Mouse (Mus musculus) limb, embryonic 14.5 days (tissue): ENCODE measurements at regions not wholly inside any gene's neighbourhood (a gene's known extent, or its start where the extent isn't known, plus 50 kb on each side); places are given as distances from the start of the nearest gene placed in this dataset.

Source experiments
- ATAC-seq: fragments of 200-750 bp; cut with Nextera tagmentation; 2 replicates; pipeline ENCODE4 v1.8.0; 2017; ENCODE audit warnings: low read depth, moderate number of reproducible peaks, moderate TSS enrichment; ENCODE audit not compliant: low FRiP score
- DNase-seq: peaks from one replicate; pipeline ENCODE4 v3.0.0-alpha.2; 2015; ENCODE audit warnings: low spot score
- H3K27ac ChIP-seq: fragments of 300-500 bp; sonication (generic); replicated peaks from 2 replicates; pipeline ENCODE4 v1.5.1; 2014; ENCODE audit warnings: low read depth, mild to moderate bottlenecking, low read length, moderate library complexity, mixed read lengths
- H3K27me3 ChIP-seq: fragments of 300-500 bp; sonication (generic); 2 replicates; pipeline ENCODE4 v1.6.1; 2014; ENCODE audit warnings: low read length, mixed read lengths; ENCODE audit not compliant: control insufficient read depth, insufficient read depth
- H3K36me3 ChIP-seq: fragments of 300-500 bp; sonication (generic); 2 replicates; pipeline ENCODE4 v1.6.1; 2014; ENCODE audit warnings: mild to moderate bottlenecking, low read length, moderate library complexity, mixed read lengths; ENCODE audit not compliant: control insufficient read depth, insufficient read depth
- H3K4me1 ChIP-seq: fragments of 300-500 bp; sonication (generic); 2 replicates; pipeline ENCODE4 v1.6.1; 2014; ENCODE audit warnings: antibody characterized with exemption, low read length, mixed read lengths; ENCODE audit not compliant: control insufficient read depth, insufficient read depth
- H3K4me2 ChIP-seq: fragments of 300-500 bp; sonication (generic); replicated peaks from 2 replicates; pipeline ENCODE4 v1.6.1; 2014; ENCODE audit warnings: low read depth, mild to moderate bottlenecking, low read length, moderate library complexity; ENCODE audit not compliant: severe bottlenecking
- H3K4me3 ChIP-seq: fragments of 300-500 bp; sonication (generic); replicated peaks from 2 replicates; pipeline ENCODE4 v1.5.1; 2014; ENCODE audit warnings: low read length
- H3K9ac ChIP-seq: fragments of 300-500 bp; sonication (generic); 2 replicates; pipeline ENCODE4 v1.6.1; 2014; ENCODE audit warnings: mild to moderate bottlenecking, low read depth, low read length, moderate library complexity; ENCODE audit not compliant: severe bottlenecking
- H3K9me3 ChIP-seq: fragments of 300-500 bp; sonication (generic); 2 replicates; pipeline ENCODE4 v1.6.1; 2016; ENCODE audit warnings: low read length; ENCODE audit not compliant: control insufficient read depth
- POLR2A ChIP-seq: fragments of 200-500 bp; IDR thresholded peaks from 2 replicates; pipeline ENCODE4 v1.8.0; 2012; ENCODE audit warnings: inconsistent platforms, mild to moderate bottlenecking, moderate library complexity, borderline replicate concordance; ENCODE audit not compliant: insufficient read depth, insufficient read length; ENCODE audit errors: extremely low read depth
- WGBS: fragments of 180-500 bp; shearing (Covaris S2); extraction: QIAGEN DNeasy Blood & Tissue Kit; methylation state at CpG from one replicate; pipeline ENCODE4 v1.1.7; 2014; 5-methylcytosine and 5-hydroxymethylcytosine counted together

DNA sequence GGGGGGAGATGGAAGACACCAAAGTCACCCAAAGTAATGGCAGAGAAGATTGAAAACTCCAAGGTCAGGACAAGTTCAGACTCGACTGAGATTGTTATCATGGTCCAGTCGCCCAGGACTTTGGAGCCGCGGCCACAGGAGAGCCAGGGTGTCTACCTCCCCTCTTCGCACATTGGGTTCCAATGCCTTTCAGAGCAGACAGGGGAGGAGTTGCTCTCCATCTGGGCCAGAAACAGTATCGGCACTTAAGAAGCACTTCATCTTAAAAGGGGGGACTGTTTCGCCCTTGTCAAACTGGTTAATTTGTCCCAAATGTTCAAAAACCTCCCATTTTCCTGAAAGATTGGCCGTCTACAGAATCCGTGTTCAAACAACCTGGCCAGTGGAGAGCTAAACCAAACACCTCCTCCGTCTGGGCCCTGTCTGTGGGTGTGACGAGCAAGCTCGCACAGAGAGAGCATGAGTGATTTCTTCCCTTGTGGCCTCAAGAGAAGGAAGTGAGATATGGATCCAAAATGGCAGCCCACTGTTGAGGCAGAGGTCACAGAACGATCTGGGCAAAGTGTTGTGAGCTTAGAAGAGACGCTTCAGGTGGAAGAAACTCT, 108.0 kb upstream of the Adamts18 start:
- no peak for DNase-seq
- Histone ChIP-seq H3K36me3 (no peaks in the 10 kb centered on the region), H3K4me3 (no peak overlapping the region), H3K27ac (no peak overlapping the region), H3K9ac (no peak overlapping the region), H3K4me2 (no peak overlapping the region), H3K27me3 (no peaks in the 10 kb centered on the region), H3K9me3 (no peaks in the 10 kb centered on the region), H3K4me1 (no peaks in the 10 kb centered on the region)
- 61% methylated on average over 14 of the region's 14 CpGs for WGBS
- no peak for ATAC-seq
- TF ChIP-seq POLR2A = no peak

DNA sequence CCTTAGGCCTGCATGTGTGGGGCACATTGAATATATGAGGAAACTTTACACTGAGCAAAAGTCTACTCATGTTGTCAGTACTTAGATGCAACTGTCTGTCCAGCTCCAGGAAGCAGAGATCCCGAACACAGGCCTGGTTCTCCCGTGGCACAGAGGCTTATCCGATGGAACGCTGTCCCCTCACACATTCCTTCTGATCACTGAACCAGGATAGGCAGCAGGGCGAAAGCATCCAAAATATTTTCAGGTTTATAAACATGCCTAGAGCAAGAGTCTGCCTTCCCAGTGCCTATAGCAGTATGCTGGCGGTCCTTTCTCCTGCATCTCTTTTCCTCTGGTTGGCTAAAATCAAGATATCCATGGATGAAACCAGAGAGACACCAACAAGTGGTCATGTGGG, 109.3 kb upstream of the Adamts18 start:
- Histone ChIP-seq H3K9ac (no peak overlapping the region), H3K4me1 (no peaks in the 10 kb centered on the region), H3K4me2 (no peak overlapping the region), H3K4me3 (no peak overlapping the region), H3K36me3 (no peaks in the 10 kb centered on the region), H3K27ac (no peak overlapping the region), H3K9me3 (no peaks in the 10 kb centered on the region), H3K27me3 (no peaks in the 10 kb centered on the region)
- no peak for TF ChIP-seq POLR2A
- DNase-seq = no peak
- 79% methylated on average over 6 of the region's 6 CpGs for WGBS
- ATAC-seq = no peak

- Histone ChIP-seq H3K27ac (no peak overlapping the region), H3K9me3 (no peaks in the 10 kb centered on the region), H3K4me2 (no peak overlapping the region), H3K4me3 (no peak overlapping the region), H3K27me3 (0 out of 2 replicates have a peak, but pooled peaks cover under 1% of the 10 kb centered on the region), H3K4me1 (no peaks in the 10 kb centered on the region), H3K9ac (no peak overlapping the region), H3K36me3 (no peaks in the 10 kb centered on the region)
- DNase-seq (no peak), ATAC-seq (no peak)
- TF ChIP-seq POLR2A = no peak
- 66% methylated on average over 5 of the region's 5 CpGs for WGBS
Measured at GRCm38 (mm10) chr8:113975810-113976209, 127.3 kb upstream of the Adamts18 start.

DNA sequence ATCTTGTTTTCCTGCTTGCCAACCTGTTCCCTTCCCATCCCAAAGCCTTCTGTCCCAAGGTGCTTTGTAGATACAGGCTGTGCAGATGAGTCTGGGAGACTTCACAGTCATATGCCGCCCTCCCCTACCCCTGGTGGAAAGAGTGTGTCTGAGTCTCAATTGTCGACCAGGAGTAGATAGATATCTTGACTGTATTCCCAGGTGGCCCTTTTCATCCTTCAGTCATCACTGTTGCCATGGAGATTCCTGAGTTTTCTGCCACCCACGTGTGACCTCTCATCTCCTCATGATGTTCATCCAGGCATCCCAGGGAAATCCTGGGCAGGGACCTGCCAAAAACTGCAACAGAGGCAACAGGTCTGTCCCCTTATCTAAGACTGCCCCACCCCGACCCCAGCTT, 128.1 kb upstream of the Adamts18 start:
- H3K27ac ChIP-seq = no peak overlapping the region
- H3K9me3 ChIP-seq = no peaks in the 10 kb centered on the region
- H3K4me1 ChIP-seq = no peaks in the 10 kb centered on the region
- no peak overlapping the region for H3K4me3 ChIP-seq
- peaks cover 9% of the 10 kb centered on the region; the same call in 1 of the 2 replicates for H3K27me3 ChIP-seq
- ATAC-seq (no peak), DNase-seq (no peak)
- no peaks in the 10 kb centered on the region for H3K36me3 ChIP-seq
- 60% methylated on average over 4 of the region's 4 CpGs for WGBS
- no peak overlapping the region for H3K9ac ChIP-seq
- TF ChIP-seq POLR2A = no peak
- H3K4me2 ChIP-seq = no peak overlapping the region

- no peak for DNase-seq
- 45% methylated on average over 4 of the region's 4 CpGs for WGBS
- no peaks in the 10 kb centered on the region for H3K9me3 ChIP-seq
- H3K27me3 ChIP-seq = peaks cover 11% of the 10 kb centered on the region; the same call in 1 of the 2 replicates
- H3K4me3 ChIP-seq = no peak overlapping the region
- TF ChIP-seq POLR2A = no peak
- no peaks in the 10 kb centered on the region for H3K4me1 ChIP-seq
- no peaks in the 10 kb centered on the region for H3K36me3 ChIP-seq
- no peak overlapping the region for H3K27ac ChIP-seq
- ATAC-seq = no peak
- H3K9ac ChIP-seq = no peak overlapping the region
- H3K4me2 ChIP-seq = no peak overlapping the region
Measured at GRCm38 (mm10) chr8:113977072-113977471, 128.5 kb upstream of the Adamts18 start.
